Mouse (Mus musculus) ovary, postnatal 14 days (tissue): ENCODE measurements at regions not wholly inside any gene's neighbourhood (a gene's known extent, or its start where the extent isn't known, plus 50 kb on each side); places are given as distances from the start of the nearest gene placed in this dataset.

Experiments
- DNase-seq: peaks from one replicate; pipeline ENCODE4 v3.0.0; 2022; ENCODE audit warnings: low spot score

DNA sequence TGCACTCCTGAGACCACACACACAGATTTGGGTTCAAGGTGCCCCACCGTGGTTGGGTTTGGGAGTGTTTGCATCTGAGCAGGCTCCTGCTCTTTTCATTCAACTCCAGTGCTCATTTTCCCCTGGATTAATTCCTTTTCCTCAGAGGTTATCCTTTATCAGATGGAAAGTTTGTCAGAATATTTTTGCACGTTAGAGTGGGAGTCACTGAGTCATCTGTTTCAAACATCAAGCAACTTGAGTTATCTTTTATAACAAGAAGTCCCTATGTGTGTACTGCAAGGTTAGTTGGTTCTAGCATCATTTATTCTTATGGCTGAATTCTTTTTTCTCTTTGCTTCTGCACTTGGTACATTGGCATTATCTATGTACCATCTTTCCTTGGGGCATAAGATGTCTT lies 142.8 kb upstream of the Cxcr4 start:
- no peak for DNase-seq

DNA sequence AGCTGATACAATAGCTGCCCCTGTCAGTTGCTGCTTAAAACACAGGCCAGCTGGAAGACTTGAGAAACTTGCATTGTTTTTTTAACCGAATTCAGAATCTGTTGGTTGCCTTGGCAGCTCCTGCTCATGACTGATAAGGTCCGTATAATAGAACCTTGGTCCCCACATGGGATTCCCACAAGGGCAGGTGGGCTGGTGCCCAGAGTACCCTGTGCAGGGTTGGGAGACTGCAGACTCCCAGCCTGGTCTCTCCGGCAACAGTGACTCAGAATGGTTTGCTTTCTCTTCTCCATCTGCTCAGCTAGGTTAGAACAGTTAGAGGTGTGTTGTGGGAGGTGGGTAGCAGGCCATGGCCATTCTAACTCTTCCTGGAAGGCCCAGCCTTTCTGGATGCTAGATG lies 139.4 kb upstream of the Cxcr4 start:
- no peak for DNase-seq

DNA sequence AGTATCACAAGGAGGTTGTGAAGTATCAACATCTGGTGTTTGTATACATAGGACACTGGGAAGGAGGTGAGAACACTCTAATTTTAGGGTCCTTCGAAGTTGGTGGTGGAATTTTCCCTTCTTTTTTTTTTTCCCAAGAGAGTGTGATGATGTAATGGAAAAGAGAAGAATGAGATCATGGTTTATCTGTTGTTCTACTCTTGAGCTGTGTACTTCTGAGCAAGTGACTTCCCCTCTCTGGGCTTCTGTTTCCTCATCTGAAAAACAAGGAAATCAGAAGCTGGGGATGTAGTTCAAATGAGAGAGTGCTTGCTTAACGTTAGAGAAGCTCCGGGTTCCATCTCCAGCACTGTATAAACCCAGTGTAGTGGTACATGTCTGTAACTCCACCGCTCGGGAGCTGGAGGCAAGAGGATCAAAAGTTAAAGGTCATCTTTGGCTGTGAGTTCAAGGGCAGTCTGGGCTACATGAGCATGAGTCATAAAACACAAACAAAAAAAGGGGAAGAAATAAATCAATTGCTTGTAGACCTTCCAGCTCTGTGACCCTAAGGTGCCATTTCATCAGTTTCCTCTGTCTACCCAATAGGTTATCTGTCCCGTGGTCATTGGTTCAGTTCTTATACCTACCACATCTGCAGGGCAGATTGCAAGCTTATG lies 132.5 kb upstream of the Cxcr4 start:
- no peak for DNase-seq

DNA sequence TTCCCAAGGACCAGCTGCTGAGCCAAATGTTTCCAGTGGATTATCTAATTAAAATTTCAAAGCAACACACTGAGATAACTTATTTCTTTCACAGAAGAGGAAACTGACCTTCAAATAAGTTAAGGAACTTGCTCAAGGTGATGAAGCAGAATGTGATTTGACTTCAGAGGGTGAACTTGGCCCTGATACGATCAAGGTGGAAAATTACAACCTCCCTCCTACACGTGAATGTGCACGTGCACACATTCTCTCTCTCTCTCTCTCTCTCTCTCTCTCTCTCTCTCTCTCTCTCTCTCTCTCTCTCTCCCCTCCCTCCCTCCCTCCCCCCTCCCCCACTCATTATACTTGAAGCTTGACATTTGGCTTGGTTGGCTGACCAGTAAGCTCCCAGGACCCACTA lies 131.8 kb upstream of the Cxcr4 start:
- DNase-seq: no peak

DNA sequence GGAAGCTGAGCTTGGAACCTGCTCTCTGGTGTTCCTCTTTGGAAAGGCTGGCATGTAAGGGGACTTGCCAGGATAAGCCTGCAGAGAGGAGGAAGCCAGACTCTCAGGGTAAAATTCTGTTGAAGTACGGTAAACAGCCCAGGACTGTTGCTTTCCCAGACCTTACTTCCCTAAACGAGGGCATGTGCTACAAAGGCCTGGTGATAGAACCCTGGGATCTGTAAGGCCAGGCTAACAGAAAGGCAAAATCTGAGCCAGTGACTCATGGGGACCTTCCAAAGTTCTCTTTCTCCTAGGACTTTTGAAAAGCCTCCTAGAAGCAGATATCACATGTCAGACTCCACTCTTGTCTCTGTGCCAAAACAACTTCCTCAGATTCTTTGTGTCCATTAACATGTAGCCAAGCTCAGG lies 130.0 kb upstream of the Cxcr4 start:
- DNase-seq: no peak

DNA sequence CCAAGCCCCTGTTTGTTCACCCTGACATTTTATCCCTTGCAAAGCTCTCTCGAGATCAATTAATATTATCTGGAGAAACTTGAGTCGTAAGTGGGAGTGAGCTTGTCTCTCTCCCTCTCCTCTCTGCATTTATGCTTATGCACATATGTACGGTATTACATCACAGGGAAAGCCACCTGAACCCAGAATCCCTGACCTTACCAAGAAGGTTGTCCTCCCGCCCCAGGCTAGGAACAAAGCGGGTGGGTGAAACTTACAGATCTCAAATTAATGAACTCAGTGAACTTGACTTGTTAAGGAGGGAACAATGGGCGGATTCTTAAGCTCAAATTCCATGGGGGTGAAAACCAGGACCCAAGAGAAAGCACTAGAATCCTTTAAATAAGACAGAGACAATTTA lies 122.8 kb upstream of the Cxcr4 start:
- DNase-seq: no peak

DNA sequence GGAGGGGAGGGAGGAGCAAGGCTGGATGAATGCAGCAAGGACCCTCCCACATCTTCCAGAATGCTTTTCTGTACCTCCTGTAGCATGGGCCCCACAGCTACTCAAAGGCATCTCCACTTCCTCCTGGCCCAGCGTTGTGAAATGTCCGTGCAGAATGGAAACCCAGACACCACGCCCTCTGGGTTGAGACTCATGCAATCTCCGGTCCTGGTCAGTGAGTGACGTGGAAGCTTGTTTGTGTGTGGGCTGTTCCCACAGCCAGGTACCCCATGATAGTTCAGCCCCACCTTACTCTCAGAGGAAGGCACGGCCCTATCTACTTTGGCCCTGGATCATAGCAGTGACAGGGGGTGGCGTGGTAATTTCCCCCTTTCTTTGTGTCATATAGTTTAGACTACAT lies 120.8 kb upstream of the Cxcr4 start:
- no peak for DNase-seq

DNA sequence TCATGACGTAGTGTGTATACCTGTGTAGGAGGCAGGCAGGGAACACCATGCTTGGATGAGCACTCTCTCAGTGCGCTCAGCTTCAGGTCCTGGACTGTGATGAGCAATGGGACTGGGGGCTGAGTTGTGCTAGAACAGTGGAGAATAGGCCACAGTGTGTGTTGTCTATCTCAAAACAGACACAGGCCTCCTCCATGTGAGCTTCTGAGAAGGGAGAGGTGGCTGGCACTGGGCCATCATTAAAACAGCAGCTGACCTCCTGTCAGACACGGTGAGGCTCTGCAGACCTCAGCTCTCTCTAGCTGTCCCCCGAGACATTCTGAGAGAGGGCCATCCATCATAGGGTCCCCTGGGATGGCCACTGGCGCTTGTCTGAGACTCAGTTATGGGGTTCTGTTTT lies 119.0 kb upstream of the Cxcr4 start:
- no peak for DNase-seq

DNA sequence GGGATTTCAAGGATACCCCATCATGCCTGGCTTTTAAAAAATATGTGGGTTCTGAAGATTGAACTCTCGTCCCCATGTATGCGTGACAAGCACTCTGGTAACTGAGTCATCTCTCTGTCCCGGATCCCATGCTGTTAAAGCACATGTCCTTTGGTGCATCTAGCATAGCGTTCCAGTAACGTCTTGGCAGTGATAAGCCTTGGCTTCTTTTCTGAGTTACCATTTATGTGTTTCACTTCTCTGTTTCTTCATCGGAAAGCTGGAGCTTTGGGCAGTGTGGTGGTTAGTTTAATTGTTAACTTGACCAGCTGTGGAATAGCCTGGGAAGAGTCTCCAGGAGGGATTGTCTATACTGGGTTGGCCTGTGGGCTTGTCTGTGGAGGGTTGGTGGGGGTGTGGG lies 115.7 kb upstream of the Cxcr4 start:
- DNase-seq: no peak

DNA sequence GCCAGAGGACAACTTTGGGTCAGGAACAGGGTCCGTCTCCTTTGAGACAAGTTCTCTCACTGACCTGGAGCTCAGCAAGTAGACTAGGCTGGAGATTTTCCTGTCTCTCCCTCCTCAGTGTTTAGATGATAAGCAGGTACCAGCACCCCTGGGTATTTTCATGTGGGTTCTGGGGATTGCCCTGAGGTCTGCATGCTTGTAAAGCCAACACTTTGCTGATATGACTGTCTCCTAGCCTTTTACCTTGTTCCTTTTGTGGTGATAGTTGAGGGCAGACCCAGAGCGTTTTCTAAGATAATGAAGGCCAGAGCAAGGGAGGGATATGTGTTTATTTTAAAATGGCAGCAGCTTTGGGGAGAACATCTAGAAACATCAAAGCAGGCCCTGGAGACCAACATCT lies 114.1 kb upstream of the Cxcr4 start:
- no peak for DNase-seq

DNA sequence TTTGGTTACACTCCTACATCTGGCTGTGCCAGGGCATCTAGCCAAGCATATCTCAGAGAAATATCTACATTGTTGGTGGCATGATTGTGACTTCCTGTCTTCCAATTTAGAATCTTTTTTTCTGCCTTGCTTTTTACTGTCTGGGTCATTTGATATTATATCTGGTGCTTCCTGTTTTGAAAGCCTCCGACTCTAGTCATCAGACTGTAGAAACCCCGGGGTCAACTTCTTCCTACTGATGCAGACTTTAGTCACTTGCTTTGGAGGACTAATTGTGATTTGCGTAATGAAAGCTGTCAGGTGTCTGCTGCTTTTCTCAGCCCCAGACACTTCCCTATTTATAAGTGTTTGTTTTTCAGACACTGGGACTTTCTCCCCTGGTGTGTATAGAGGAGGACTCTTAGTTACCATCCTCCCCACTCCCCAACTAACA lies 113.0 kb upstream of the Cxcr4 start:
- DNase-seq: no peak

DNA sequence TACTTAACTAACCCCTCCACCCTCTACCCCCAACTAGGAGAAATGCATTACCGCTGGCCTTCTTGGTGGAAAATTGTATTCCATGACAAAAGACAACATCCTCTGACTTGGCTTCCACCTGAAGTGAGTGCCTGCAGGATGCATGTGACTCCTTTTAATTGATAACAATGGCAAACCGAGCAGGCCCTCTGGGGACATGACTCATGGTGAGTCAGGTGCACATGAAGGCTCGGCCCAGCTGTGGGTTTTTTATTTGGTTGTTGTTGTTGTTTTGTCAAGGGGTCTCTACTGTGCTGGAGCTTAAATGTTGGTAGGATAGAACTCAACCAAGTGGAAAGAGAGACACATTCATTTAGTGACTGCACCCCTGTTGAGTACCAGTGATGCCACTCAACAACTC lies 109.2 kb upstream of the Cxcr4 start:
- DNase-seq: no peak

DNA sequence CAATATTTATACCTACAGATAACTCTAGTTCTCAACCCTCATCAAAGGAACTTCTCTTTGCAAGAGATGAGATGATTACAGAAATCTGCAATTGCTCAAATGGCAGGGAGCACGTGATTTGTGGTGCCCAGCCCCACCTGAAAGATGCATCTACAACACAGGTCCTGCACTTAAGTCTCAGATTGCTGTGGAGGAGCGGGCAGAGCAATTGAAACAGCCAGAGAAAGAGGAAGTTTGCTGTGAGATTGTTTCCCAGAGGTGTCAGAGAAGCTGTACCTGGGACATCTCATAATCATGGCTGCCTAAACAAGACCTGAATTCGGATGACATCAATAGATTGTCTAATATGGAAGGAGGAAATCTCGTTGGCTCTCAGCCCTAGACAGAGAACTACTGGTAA lies 105.9 kb upstream of the Cxcr4 start:
- no peak for DNase-seq

DNA sequence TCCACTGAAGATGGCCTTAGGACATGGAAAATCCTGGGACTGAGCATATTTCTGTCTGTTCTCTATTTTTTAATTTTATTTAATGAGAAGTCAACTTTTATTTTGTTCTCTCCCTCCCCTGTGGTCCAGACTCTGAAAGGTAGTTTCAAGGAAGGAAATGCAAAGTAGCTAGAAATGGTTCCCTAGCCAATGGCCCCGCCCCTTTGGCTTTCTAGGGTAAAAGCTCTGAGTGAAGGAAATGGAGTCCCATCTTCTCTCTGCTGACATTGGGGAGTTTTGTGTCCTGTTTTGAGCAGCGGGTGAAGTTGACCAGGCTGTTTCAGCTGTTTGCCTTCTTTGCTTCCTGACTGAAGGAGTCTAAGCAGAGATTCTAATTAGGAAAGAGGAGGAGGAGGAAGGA lies 103.8 kb upstream of the Cxcr4 start:
- DNase-seq: no peak

DNA sequence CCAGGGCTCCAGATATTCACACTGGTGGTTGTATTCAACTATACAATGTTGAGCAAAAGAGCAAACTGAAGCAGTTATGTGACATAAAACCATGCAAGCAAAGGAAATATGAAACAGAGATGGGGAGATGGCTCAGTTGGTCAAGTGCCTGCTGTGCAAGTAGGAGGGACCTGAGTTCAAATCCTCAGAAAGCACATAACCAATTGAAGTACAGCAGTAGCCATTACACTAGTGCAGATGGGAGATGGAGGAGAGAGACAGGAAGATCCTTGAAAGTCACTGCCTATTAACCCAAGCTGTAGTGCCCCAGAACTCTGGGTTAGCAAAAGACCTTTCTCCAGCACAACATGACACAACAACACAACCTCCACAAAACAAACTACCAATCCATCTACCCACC lies 100.7 kb upstream of the Cxcr4 start:
- DNase-seq: no peak

DNA sequence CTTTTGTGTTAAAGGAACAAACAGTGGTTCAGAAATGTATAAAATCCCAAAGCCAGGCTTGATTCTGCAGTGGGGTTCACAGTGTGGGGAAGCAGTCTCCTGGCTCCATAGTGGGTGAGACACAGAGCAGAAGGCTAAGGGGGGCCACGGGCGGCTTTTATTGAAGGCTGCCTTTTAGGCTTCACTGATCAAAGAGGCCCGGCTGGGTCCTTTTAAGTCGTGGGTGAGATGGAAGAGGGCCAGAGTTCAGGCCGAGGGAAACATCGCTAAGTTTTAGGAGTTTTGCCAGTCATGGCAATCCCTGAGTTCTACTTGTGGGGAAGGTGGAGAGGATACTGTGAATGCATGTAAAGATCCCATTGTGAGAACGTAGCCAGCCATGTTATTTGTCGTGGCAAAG lies 100.2 kb upstream of the Cxcr4 start:
- DNase-seq: no peak

DNA sequence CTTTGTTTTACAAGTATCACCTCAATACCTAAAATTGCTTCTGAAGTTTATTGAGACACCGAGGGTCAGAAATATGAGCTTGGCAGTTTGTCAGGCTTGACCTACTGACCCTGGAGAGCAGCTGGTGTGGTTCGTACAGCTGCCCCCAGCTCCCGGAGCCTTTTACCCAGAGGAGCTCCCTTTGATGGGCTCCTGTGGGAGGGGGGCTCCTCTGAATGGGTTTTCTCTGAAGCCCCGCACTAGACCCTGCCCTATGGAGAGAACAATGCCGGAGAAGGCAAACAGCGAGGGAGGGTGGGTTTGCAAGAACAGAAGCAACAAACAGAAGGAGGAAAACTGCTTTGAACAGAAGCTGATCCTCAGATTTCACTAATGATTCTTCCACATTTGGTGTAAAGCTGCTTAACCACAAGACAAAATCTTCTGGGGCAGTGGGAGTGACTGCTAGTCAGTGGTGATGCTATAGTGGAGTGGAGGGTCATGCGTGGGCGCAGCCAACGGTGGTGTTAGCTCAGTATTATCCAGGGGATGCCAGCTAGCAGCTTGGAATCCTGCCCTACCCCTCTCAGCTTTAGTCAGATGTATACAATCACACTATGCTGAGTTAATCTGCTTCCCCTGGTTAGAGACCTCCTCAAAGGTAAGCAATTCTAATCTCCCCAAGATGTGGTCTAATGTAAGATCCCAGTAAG lies 95.3 kb upstream of the Cxcr4 start:
- DNase-seq: no peak

DNA sequence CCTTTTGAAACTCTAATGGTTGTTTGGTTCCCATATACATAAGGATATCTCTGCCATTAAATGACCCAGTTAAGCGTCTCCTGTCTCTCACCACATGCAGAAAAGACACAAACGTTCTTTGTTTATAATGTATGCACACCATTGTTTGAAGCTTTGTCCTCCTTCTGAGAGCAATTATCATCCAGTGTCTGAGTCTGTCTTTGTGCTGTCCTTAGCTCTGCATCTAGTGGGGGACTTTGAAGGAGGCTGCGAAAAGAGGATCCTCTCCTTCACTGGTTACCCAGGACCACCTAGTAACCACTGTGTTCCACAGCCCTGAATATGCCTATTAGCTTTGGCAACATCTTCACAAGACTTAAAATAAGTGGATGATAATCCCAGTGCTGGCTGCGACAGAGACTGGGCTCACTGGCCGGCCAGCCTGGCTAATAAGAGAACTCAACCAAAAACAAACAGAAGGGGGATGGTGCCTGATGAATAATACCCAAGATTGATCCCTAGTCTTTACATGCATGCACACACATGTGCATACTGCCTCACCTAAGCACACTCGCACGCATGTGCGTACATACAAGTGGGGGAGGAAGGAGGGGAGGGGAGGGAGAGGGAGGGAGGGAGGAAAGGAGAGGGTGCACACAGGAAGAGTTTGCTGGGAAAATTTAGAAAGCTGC lies 93.5 kb upstream of the Cxcr4 start:
- no peak for DNase-seq

DNA sequence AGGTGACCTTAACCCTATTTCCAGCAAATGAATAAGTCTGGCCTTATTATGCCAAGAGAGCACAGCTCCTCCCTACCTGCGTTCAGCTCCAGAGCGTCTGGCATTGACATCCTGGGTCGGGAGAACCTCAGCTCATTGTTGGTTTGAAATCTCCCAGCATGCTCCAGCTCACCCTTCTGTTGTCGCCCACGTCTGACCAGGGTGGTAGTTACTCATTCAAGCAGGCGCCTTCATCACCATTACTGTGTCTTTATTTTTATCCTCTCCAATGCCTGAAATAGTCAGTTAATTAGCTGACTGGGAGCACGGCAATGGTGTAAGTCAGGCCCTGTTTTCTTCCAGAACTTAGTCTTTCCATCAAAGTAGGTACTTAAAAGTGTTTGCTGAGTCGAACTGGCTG lies 90.8 kb upstream of the Cxcr4 start:
- no peak for DNase-seq

DNA sequence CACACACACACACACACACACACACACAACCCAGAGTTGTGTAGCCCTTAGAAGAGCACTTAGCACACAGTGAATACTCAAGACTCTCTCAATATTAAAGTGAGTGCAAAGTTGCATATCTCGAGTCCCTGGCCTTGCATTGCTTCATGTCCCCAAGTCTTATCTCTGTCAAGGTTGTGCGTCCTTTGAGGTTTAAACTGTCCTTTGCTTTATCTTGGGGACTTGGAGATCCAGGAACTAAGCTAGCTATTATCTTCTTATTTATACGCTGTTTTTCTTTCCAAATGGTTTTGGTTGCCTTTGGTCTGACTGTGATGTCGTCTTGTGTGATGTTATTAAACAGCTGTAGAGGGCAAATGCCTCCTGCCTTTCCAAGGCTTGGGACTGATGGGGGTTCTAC lies 89.2 kb upstream of the Cxcr4 start:
- no peak for DNase-seq

DNA sequence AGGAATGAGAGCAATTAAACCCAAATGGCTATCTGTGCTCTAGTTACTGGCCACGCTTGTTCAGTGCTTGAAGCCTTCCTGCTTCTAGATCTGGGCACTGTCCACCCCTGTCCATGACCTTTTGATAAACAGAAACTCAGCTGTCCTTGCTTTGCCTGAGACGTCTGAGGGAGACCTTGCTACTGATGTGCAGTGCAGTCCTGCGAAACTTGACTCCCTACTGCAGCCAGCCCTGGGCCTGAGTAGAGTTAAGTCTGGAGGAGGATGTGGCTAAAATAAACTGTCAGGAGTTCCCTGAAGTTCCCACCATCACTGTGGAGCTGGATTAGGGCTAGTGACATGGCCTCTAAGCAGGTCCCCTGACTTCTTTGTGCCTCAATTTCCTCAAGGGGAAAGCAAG lies 88.4 kb upstream of the Cxcr4 start:
- no peak for DNase-seq

DNA sequence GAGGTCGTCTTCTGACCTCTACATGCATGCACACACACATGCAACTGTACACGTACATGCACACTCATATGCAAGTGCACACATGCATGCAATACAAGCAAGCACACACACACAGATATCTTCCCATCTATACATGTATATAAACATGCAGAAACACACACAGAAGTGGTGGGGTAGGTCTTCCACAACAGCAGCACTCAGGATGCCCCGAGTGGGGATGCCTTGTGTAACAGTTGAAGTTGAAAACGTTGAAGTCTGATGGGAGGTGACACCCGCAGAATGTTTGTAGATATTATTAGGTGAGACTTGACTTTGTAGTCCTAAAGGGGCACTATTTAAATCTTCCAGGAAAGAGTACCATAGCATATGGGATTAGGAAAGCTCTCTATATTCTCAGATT lies 87.9 kb upstream of the Cxcr4 start:
- DNase-seq: no peak
